Mouse (Mus musculus) MEL (cell line): ENCODE data around the gene Parva. TPM values are rescaled to one million over a fixed set of nuclear protein-coding genes. Genes with fewer than 3 reads are reported as not detected.

Experiments used
- DNase-seq: peaks from one replicate; pipeline ENCODE4 v3.0.0; 2011; ENCODE audit warnings: low read depth, low spot score
- H3K27ac ChIP-seq: 2 replicates; pipeline ENCODE4 v1.5.1; 2012; ENCODE audit warnings: low read depth, mild to moderate bottlenecking, control low read depth, low read length, moderate library complexity; ENCODE audit not compliant: control insufficient read depth
- H3K27me3 ChIP-seq, 2 experiments: fragments of 150-350 bp in 1 of 2; sonication (generic) in 1 of 2; 2 replicates each; pipeline ENCODE4 v1.6.1; 2012; ENCODE audit warnings: low read length in 2 of 2, mild to moderate bottlenecking in 2 of 2, improper control_type of control experiment in 1 of 2, moderate library complexity in 1 of 2; ENCODE audit not compliant: insufficient read depth in 2 of 2, control insufficient read depth in 1 of 2
- H3K36me3 ChIP-seq, 2 experiments: 2 replicates each; pipeline ENCODE4 v1.6.1; 2012 to 2014; ENCODE audit warnings: low read length in 2 of 2, improper control_type of control experiment in 1 of 2, inconsistent platforms in 1 of 2, mild to moderate bottlenecking in 1 of 2; ENCODE audit not compliant: insufficient read depth in 2 of 2, control insufficient read depth in 1 of 2
- H3K4me1 ChIP-seq, 2 experiments: fragments of 150-350 bp in 1 of 2; sonication (generic) in 1 of 2; 2 replicates each; pipeline ENCODE4 v1.6.1; 2012; ENCODE audit warnings: low read length in 2 of 2, improper control_type of control experiment in 1 of 2, mild to moderate bottlenecking in 1 of 2; ENCODE audit not compliant: insufficient read depth in 2 of 2, control insufficient read depth in 1 of 2
- H3K4me3 ChIP-seq, 2 experiments: fragments of 150-350 bp in 1 of 2; sonication (generic) in 1 of 2; 2 replicates each; pipeline ENCODE4 v1.5.1; 2012; ENCODE audit warnings: low read depth in 2 of 2, low read length in 2 of 2, mild to moderate bottlenecking in 2 of 2, moderate library complexity in 2 of 2, control low read depth in 1 of 2, improper control_type of control experiment in 1 of 2; ENCODE audit not compliant: control insufficient read depth in 1 of 2, insufficient read depth in 1 of 2
- H3K79me2 ChIP-seq: 2 replicates; pipeline ENCODE4 v1.6.1; 2012; ENCODE audit warnings: mild to moderate bottlenecking, low read length, moderate library complexity; ENCODE audit not compliant: control insufficient read depth, poor library complexity, insufficient read depth
- H3K9ac ChIP-seq: 2 replicates; pipeline ENCODE4 v1.6.1; 2012; ENCODE audit warnings: low read depth, mild to moderate bottlenecking, control low read depth, low read length, moderate library complexity; ENCODE audit not compliant: control insufficient read depth, poor library complexity, severe bottlenecking
- H3K9me3 ChIP-seq: fragments of 150-350 bp; sonication (generic); replicated peaks from 2 replicates; pipeline ENCODE4 v1.6.1; 2012; ENCODE audit warnings: mild to moderate bottlenecking, low read length, improper control_type of control experiment, moderate library complexity; ENCODE audit not compliant: insufficient read depth
- BHLHE40 ChIP-seq: IDR thresholded peaks from 2 replicates; pipeline ENCODE4 v1.6.1; 2012; ENCODE audit warnings: low read depth, mild to moderate bottlenecking, inconsistent platforms, low read length, improper control_type of control experiment, borderline replicate concordance
- CTCF ChIP-seq, 3 experiments: IDR thresholded peaks in 2 of 3; conservative IDR thresholded peaks in 1 of 3; 2 replicates each; pipeline ENCODE4 v1.5.1; 2011 to 2012; ENCODE audit warnings: low read length in 3 of 3, low read depth in 2 of 3, mild to moderate bottlenecking in 2 of 3, improper control_type of control experiment in 1 of 3, inconsistent platforms in 1 of 3, mixed read lengths in 1 of 3, moderate library complexity in 1 of 3; ENCODE audit not compliant: control insufficient read depth in 1 of 3, insufficient read depth in 1 of 3, poor library complexity in 1 of 3, severe bottlenecking in 1 of 3
- ELF1 ChIP-seq: IDR thresholded peaks from 2 replicates; pipeline ENCODE4 v1.6.1; 2014; ENCODE audit warnings: low read depth, mild to moderate bottlenecking, inconsistent platforms, low read length, improper control_type of control experiment, moderate library complexity
- EP300 ChIP-seq, 2 experiments: IDR thresholded peaks; 2 replicates each; pipeline ENCODE4 v1.6.1; 2011; ENCODE audit warnings: improper control_type of control experiment in 2 of 2, low read length in 2 of 2, low read depth in 1 of 2, mild to moderate bottlenecking in 1 of 2
- ETS1 ChIP-seq: IDR thresholded peaks from 2 replicates; pipeline ENCODE4 v1.6.1; 2012; ENCODE audit warnings: low read depth, mild to moderate bottlenecking, inconsistent platforms, low read length, improper control_type of control experiment, moderate library complexity
- GABPA ChIP-seq: IDR thresholded peaks from 2 replicates; pipeline ENCODE4 v1.6.1; 2012; ENCODE audit warnings: low read depth, mild to moderate bottlenecking, inconsistent platforms, low read length, improper control_type of control experiment, moderate library complexity
- GATA1 ChIP-seq: IDR thresholded peaks from 2 replicates; pipeline ENCODE4 v1.6.1; 2011; ENCODE audit warnings: low read depth, low read length, improper control_type of control experiment
- JUND ChIP-seq: IDR thresholded peaks from 2 replicates; pipeline ENCODE4 v1.6.1; 2011; ENCODE audit warnings: low read depth, mild to moderate bottlenecking, improper control_type of control experiment, low read length
- MYB ChIP-seq: IDR thresholded peaks from 2 replicates; pipeline ENCODE4 v1.6.1; 2011; ENCODE audit warnings: mild to moderate bottlenecking, low read depth, low read length, improper control_type of control experiment
- NELFE ChIP-seq: IDR thresholded peaks from 2 replicates; pipeline ENCODE4 v1.6.1; 2011; ENCODE audit warnings: low read depth, low read length, improper control_type of control experiment
- NRF1 ChIP-seq: IDR thresholded peaks from 2 replicates; pipeline ENCODE4 v1.6.1; 2014; ENCODE audit warnings: low read depth, mild to moderate bottlenecking, inconsistent platforms, low read length, improper control_type of control experiment, moderate library complexity; ENCODE audit not compliant: poor library complexity, insufficient read depth, severe bottlenecking
- POLR2A ChIP-seq, 2 experiments: IDR thresholded peaks; 2 replicates each; pipeline ENCODE4 v1.6.1; 2011 to 2012; ENCODE audit warnings: low read length in 2 of 2, mild to moderate bottlenecking in 2 of 2, control low read depth in 1 of 2, improper control_type of control experiment in 1 of 2, low read depth in 1 of 2, moderate library complexity in 1 of 2; ENCODE audit not compliant: control insufficient read depth in 1 of 2, insufficient read depth in 1 of 2, poor library complexity in 1 of 2
- POLR2AphosphoS5 ChIP-seq: IDR thresholded peaks from 2 replicates; pipeline ENCODE4 v1.6.1; 2012; ENCODE audit warnings: low read depth, borderline replicate concordance, mild to moderate bottlenecking, inconsistent platforms, low read length, moderate library complexity, mixed read lengths
- RAD21 ChIP-seq: IDR thresholded peaks from 2 replicates; pipeline ENCODE4 v1.6.1; 2011; ENCODE audit warnings: mild to moderate bottlenecking, low read depth, low read length, improper control_type of control experiment
- SIN3A ChIP-seq: IDR thresholded peaks from 2 replicates; pipeline ENCODE4 v1.6.1; 2012; ENCODE audit warnings: low read length, improper control_type of control experiment, inconsistent platforms
- TBP ChIP-seq: IDR thresholded peaks from 2 replicates; pipeline ENCODE4 v1.8.0; 2011; ENCODE audit warnings: low read depth, low read length, improper control_type of control experiment
- TCF12 ChIP-seq: IDR thresholded peaks from 2 replicates; pipeline ENCODE4 v1.6.1; 2014; ENCODE audit warnings: low read depth, mild to moderate bottlenecking, inconsistent platforms, low read length, improper control_type of control experiment, moderate library complexity
- UBTF ChIP-seq: IDR thresholded peaks from 2 replicates; pipeline ENCODE4 v1.6.1; 2012; ENCODE audit warnings: low read depth, mild to moderate bottlenecking, inconsistent platforms, low read length, improper control_type of control experiment, moderate library complexity, borderline replicate concordance; ENCODE audit not compliant: insufficient read depth
- USF2 ChIP-seq, 2 experiments: IDR thresholded peaks; 2 replicates each; pipeline ENCODE4 v1.6.1; 2011 to 2012; ENCODE audit warnings: improper control_type of control experiment in 2 of 2, low read length in 2 of 2, borderline replicate concordance in 1 of 2, inconsistent platforms in 1 of 2, low read depth in 1 of 2, mild to moderate bottlenecking in 1 of 2; ENCODE audit not compliant: insufficient read depth in 1 of 2
- ZNF384 ChIP-seq: IDR thresholded peaks from 2 replicates; pipeline ENCODE4 v1.6.1; 2012; ENCODE audit warnings: low read depth, mild to moderate bottlenecking, inconsistent platforms, low read length, improper control_type of control experiment
- polyA plus RNA-seq, 2 experiments: library from polyadenylated mRNA; stranded (reverse) in 1 of 2; unstranded in 1 of 2; fragments of >175 nt in 1 of 2; fragments of >200 nt in 1 of 2; gene quantifications; 2 replicates each; pipeline versions ENCODE4 v1.2.1 to v1.2.4; 2012; ENCODE audit warnings: low replicate concordance in 2 of 2, low read depth in 1 of 2; ENCODE audit not compliant: insufficient read length in 2 of 2, insufficient read depth in 1 of 2, missing spikeins in 1 of 2
- total RNA-seq: library from RNA; depleted of rRNA; stranded (reverse); fragments of 300-350 nt; gene quantifications from 2 replicates; pipeline ENCODE4 v1.2.3, GENCODE M21; 2012

The Parva gene
- total and polyA plus RNA-seq, 3 experiments: not detected

DNA sequence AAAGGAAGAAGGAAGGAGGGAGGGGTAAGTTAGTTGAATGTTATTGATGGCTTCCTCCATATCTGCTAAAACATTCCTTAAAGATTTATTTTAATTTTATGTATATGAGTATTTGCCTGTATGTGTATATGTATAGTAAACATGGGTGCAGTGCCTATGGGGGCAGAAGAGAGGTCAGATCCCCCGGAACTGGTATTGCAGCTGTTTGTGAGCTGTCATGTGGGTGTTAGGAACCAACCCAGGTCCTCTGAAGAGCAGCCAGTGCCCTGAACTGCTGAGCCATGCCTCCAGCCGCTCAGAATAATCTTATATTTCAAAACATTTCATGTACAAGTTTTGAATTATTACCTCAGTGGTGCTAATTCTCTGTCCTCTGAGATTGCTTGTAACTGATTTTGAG is 63.5 kb downstream of the Parva start:
- TF ChIP-seq TBP (no peak), POLR2AphosphoS5 (no peak), NRF1 (no peak), GABPA (no peak), ELF1 (no peak), MYB (no peak), CTCF (IDR thresholded peaks at IDR 0.05 in 2 of 3, conservative IDR thresholded peaks at IDR 0.05 in 1 of 3; ENCODE audit: control insufficient read depth in 1 of 3, insufficient read depth in 1 of 3, low read depth in 2 of 3, low read length in 3 of 3, poor library complexity in 1 of 3, severe bottlenecking in 1 of 3) (no peak), JUND (no peak)
- no peaks in the 10 kb centered on the region for H3K9me3 ChIP-seq
- no peak overlapping the region for H3K4me3 ChIP-seq

DNA sequence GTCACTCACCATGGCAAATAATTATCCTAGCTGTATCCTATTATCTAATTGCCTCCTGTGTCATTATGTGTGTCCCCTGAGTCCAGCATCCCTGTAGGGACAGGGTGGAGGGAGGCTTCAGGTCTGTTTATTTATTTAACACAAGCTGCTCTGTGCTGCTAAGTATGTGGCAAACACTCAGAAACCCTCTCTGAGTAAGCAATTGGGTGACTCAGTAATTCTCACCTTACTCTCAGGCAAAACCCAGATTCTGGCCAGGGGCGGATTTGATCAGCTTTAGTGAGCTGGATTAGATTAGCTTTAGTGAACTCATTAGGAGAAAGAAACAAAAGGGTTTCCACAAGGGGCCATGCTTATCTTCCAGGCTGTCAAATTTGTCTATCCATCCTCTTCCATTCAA is 64.4 kb downstream of the Parva start:
- no peaks in the 10 kb centered on the region for H3K36me3 ChIP-seq
- no peak for DNase-seq
- TF ChIP-seq UBTF (no peak), SIN3A (no peak), BHLHE40 (no peak), ZNF384 (no peak), GABPA (no peak), EP300 (IDR thresholded peaks at IDR 0.05; ENCODE audit: low read depth in 1 of 2, low read length in 2 of 2) (no peak), RAD21 (no peak), CTCF (IDR thresholded peaks at IDR 0.05 in 2 of 3, conservative IDR thresholded peaks at IDR 0.05 in 1 of 3; ENCODE audit: control insufficient read depth in 1 of 3, insufficient read depth in 1 of 3, low read depth in 2 of 3, low read length in 3 of 3, poor library complexity in 1 of 3, severe bottlenecking in 1 of 3) (no peak), USF2 (IDR thresholded peaks at IDR 0.05; ENCODE audit: borderline replicate concordance in 1 of 2, insufficient read depth in 1 of 2, low read depth in 1 of 2, low read length in 2 of 2) (no peak), POLR2AphosphoS5 (no peak), POLR2A (IDR thresholded peaks at IDR 0.05; ENCODE audit: control insufficient read depth in 1 of 2, insufficient read depth in 1 of 2, low read depth in 1 of 2, low read length in 2 of 2, poor library complexity in 1 of 2) (no peak), ETS1 (no peak), TCF12 (no peak), NELFE (no peak), GATA1 (no peak)

More for the DNA sequence above, 63.5 kb downstream of the Parva start:
- DNase-seq: no peak
- no peaks in the 10 kb centered on the region for H3K36me3 ChIP-seq
- H3K27me3 ChIP-seq: no peaks in the 10 kb centered on the region
- H3K9ac ChIP-seq: no peak overlapping the region
- no peak overlapping the region for H3K27ac ChIP-seq
- H3K4me1 ChIP-seq: no peaks in the 10 kb centered on the region
- no peaks in the 10 kb centered on the region for H3K79me2 ChIP-seq

More for the DNA sequence above, 64.4 kb downstream of the Parva start:
- Histone ChIP-seq H3K27ac (no peak overlapping the region), H3K9me3 (no peaks in the 10 kb centered on the region), H3K4me3 (no peak overlapping the region), H3K9ac (no peak overlapping the region), H3K27me3 (no peaks in the 10 kb centered on the region), H3K4me1 (no peaks in the 10 kb centered on the region), H3K79me2 (no peaks in the 10 kb centered on the region)
